ENCODE assay signal across 16 mouse cellular contexts in genomic region chr13:113622122-113622864, GRCm38 (mm10). TPM values are rescaled to one million over a fixed set of nuclear protein-coding genes. Genes with fewer than 3 reads are reported as not detected.
DNase-seq lines count a peak whose midpoint lies in the region; ATAC-seq and TF ChIP-seq lines count a peak whose summit lies in the region.
"Had no signal": no experiment of that assay in that cellular context is flagged by ENCODE, and none has a peak within 500 bp of the region (broad histone marks: within the 10 kb centered on the region; RNA-seq: fewer than 3 reads in every experiment).

No protein-coding gene starts in this region.

- 51% methylated on average over 11 of the region's 11 CpGs for WGBS in heart, adult 2 months
- 21% methylated on average over 11 of the region's 11 CpGs for WGBS in lung, embryonic 15.5 days
- WGBS in limb, embryonic 12.5 days: 35% methylated on average over 11 of the region's 11 CpGs

- no peaks in the 10 kb centered on the region for H3K36me3 ChIP-seq in heart, adult 2 months (ENCODE audit: control insufficient read depth, insufficient read depth, low read length)
- H3K36me3 ChIP-seq in lung, embryonic 15.5 days: no peaks in the 10 kb centered on the region
- no peaks in the 10 kb centered on the region for H3K36me3 ChIP-seq in limb, embryonic 12.5 days
- H3K36me3 ChIP-seq: G1E had no signal

- no peak overlapping the region for H3K9ac ChIP-seq in heart, adult 2 months (ENCODE audit: low read depth, low read length)
- H3K9ac ChIP-seq in lung, embryonic 15.5 days: no peak overlapping the region
- no peak overlapping the region for H3K9ac ChIP-seq in limb, embryonic 12.5 days (replicated peaks)

- no peak overlapping the region for H3K4me3 ChIP-seq in heart, adult 2 months
- no peak overlapping the region for H3K4me3 ChIP-seq in lung, embryonic 15.5 days
- H3K4me3 ChIP-seq in limb, embryonic 12.5 days (replicated peaks): no peak overlapping the region
- H3K4me3 ChIP-seq: myocyte had no signal

- ATAC-seq in lung, embryonic 15.5 days (ENCODE audit: borderline replicate concordance, extremely low read depth, low FRiP score, low TSS enrichment): no peak
- peak; percentile 28; the same call in 1 of the 2 replicates for ATAC-seq in limb, embryonic 12.5 days (ENCODE audit: insufficient number of reproducible peaks, insufficient read depth, low FRiP score, low TSS enrichment, low read depth)

- no peaks in the 10 kb centered on the region for H3K27me3 ChIP-seq in heart, adult 2 months (ENCODE audit: control insufficient read depth, insufficient read depth, low read length)
- no peaks in the 10 kb centered on the region for H3K27me3 ChIP-seq in lung, embryonic 15.5 days
- no peaks in the 10 kb centered on the region for H3K27me3 ChIP-seq in limb, embryonic 12.5 days

- no peak for TF ChIP-seq EP300 in heart, adult 2 months (IDR thresholded peaks at IDR 0.05; ENCODE audit: insufficient read depth, low read depth, low read length)

- no peak for TF ChIP-seq POLR2A in heart, adult 2 months (IDR thresholded peaks at IDR 0.05; ENCODE audit: insufficient read depth, low read depth, low read length)

- H3K79me2 ChIP-seq in heart, adult 2 months (replicated peaks; ENCODE audit: control insufficient read depth, insufficient read depth, low read length): peaks cover 4% of the 10 kb centered on the region

- H3K27ac ChIP-seq in heart, adult 2 months: peak overlapping the region; percentile 43
- 0 out of 2 replicates have a peak overlapping the region, but pooled peaks have one; percentile 2 for H3K27ac ChIP-seq in lung, embryonic 15.5 days
- peak overlapping the region; percentile 53 for H3K27ac ChIP-seq in limb, embryonic 12.5 days

- intact Hi-C loops in heart, adult 2 months (cut with DNase I): no loop called here
- intact Hi-C loops in heart, postnatal 25 days (cut with DNase I): no loop called here

- H3K4me1 ChIP-seq in heart, adult 2 months (ENCODE audit: control insufficient read depth, insufficient read depth, low read length): 0 out of 2 replicates have a peak, but pooled peaks cover 1% of the 10 kb centered on the region
- peaks cover 20% of the 10 kb centered on the region for H3K4me1 ChIP-seq in lung, embryonic 15.5 days
- peaks cover 19% of the 10 kb centered on the region for H3K4me1 ChIP-seq in limb, embryonic 12.5 days (replicated peaks)

- no peaks in the 10 kb centered on the region for H3K9me3 ChIP-seq in lung, embryonic 15.5 days
- no peaks in the 10 kb centered on the region for H3K9me3 ChIP-seq in limb, embryonic 12.5 days

- DNase-seq in heart, adult 2 months: no peak
- DNase-seq in heart, postnatal 25 days (ENCODE audit: low spot score): no peak
- no peak for DNase-seq in lung, postnatal 14 days
- DNase-seq in embryo, embryonic 11 days: peak; percentile 82
- no peak for DNase-seq in adrenal gland, postnatal 36 days
- DNase-seq in right cerebral cortex, adult 18-20 months: no peak
- DNase-seq: B cell, adult 2 months; cerebellum, postnatal 14 days; gastrocnemius, postnatal 14 days; thymus, postnatal 36 days had no signal

- no peak for TF ChIP-seq CTCF in heart, adult 2 months (IDR thresholded peaks at IDR 0.05)

- H3K4me2 ChIP-seq in lung, embryonic 15.5 days: no peak overlapping the region
- peak overlapping the region; percentile 17; the same call in 1 of the 2 replicates for H3K4me2 ChIP-seq in limb, embryonic 12.5 days

RNA-seq across cellular contexts. Expression of gene Snx18, which starts 3.9 kb away (rescaled TPM):
- total RNA-seq in heart, adult 2 months (2021): 10 to 100 TPM; 18.0 to 20.4 TPM
- polyA plus RNA-seq in heart, adult 2 months (2012; rRNA removed): 8.3 and 14.8 TPM in 2 replicates
- 10 to 100 TPM; 22.6 to 23.6 TPM for total RNA-seq in heart, postnatal 25 days (2021)
- polyA plus RNA-seq in lung, embryonic 15.5 days (2015; fragmentation: Nextera tagmentation; extraction: Ambion mirVana): 20.4 and 22.3 TPM in 2 replicates
- polyA plus RNA-seq in limb, embryonic 12.5 days (2016; fragmentation: Nextera tagmentation; extraction: Ambion mirVana): 40.6 and 41.5 TPM in 2 replicates
- 10 to 100 TPM; 22.1 to 25.7 TPM for total RNA-seq in adrenal gland, postnatal 36 days (2021)
- polyA plus RNA-seq: G1E had no signal

RNA-seq across cellular contexts. Expression of gene Hspb3, which starts 41.2 kb away (rescaled TPM):
- total RNA-seq in heart, adult 2 months (2021): 10 to 100 TPM; 14.2 to 17.6 TPM
- polyA plus RNA-seq in heart, adult 2 months (2012; rRNA removed): 19.6 and 35.9 TPM in 2 replicates
- 10 to 100 TPM; 18.4 to 22.7 TPM for total RNA-seq in heart, postnatal 25 days (2021)
- polyA plus RNA-seq in lung, embryonic 15.5 days (2015; fragmentation: Nextera tagmentation; extraction: Ambion mirVana): 1.1 and 2.0 TPM in 2 replicates
- 3.0 and 4.0 TPM in 2 replicates for polyA plus RNA-seq in limb, embryonic 12.5 days (2016; fragmentation: Nextera tagmentation; extraction: Ambion mirVana)
- not detected for total RNA-seq in adrenal gland, postnatal 36 days (2021)
- total RNA-seq: G1E; liver, adult 2 months; megakaryocyte progenitor cell, adult 5-6 weeks had no signal
- polyA plus RNA-seq: G1E; liver, adult 2 months had no signal

Comparison
In these comparisons a context has a peak if more than half of its experiments do, and no peak if none do; other contexts are left out.
1. H3K27ac ChIP-seq: peak in every context shown above with its lines; median percentile 53 in limb, embryonic 12.5 days; 43 in heart, adult 2 months; 2 in lung, embryonic 15.5 days.
2. RNA of gene Hspb3, which starts 41.2 kb away (total RNA-seq): 18.4 to 22.7 TPM in heart, postnatal 25 days and 14.2 to 17.6 TPM in heart, adult 2 months; not detected in adrenal gland, postnatal 36 days; every median in the first group is over 10 times any median in the second.